Mouse (Mus musculus) kidney, embryonic 14.5 days (tissue): ENCODE results near the gene Rap2a. TPM values are rescaled to one million over a fixed set of nuclear protein-coding genes. Genes with fewer than 3 reads are reported as not detected.

Experiments
- ATAC-seq: fragments of 200-750 bp; cut with Nextera tagmentation; 2 replicates; pipeline ENCODE4 v1.8.0; 2017; ENCODE audit warnings: moderate number of reproducible peaks, mild to moderate bottlenecking, moderate TSS enrichment, moderate library complexity; ENCODE audit not compliant: low FRiP score, low TSS enrichment
- H3K27ac ChIP-seq: fragments of 300-500 bp; sonication (generic); 2 replicates; pipeline ENCODE4 v1.5.1; 2014; ENCODE audit warnings: low read depth, mild to moderate bottlenecking, low read length, moderate library complexity, mixed read lengths
- H3K27me3 ChIP-seq: fragments of 300-500 bp; sonication (generic); 2 replicates; pipeline ENCODE4 v1.6.1; 2014; ENCODE audit warnings: mild to moderate bottlenecking, low read length; ENCODE audit not compliant: control insufficient read depth, insufficient read depth
- H3K36me3 ChIP-seq: fragments of 300-500 bp; sonication (generic); 2 replicates; pipeline ENCODE4 v1.6.1; 2014; ENCODE audit warnings: low read length, mixed read lengths; ENCODE audit not compliant: control insufficient read depth, insufficient read depth
- H3K4me1 ChIP-seq: fragments of 300-500 bp; sonication (generic); 2 replicates; pipeline ENCODE4 v1.6.1; 2014; ENCODE audit warnings: low read length, mixed read lengths; ENCODE audit not compliant: control insufficient read depth, insufficient read depth
- H3K4me2 ChIP-seq: fragments of 300-500 bp; sonication (generic); replicated peaks from 2 replicates; pipeline ENCODE4 v1.6.1; 2014; ENCODE audit warnings: low read depth, mild to moderate bottlenecking, low read length
- H3K4me3 ChIP-seq: fragments of 300-500 bp; sonication (generic); 2 replicates; pipeline ENCODE4 v1.5.1; 2014; ENCODE audit warnings: mild to moderate bottlenecking, low read length
- H3K9ac ChIP-seq: fragments of 300-500 bp; sonication (generic); 2 replicates; pipeline ENCODE4 v1.6.1; 2014; ENCODE audit warnings: low read depth, mild to moderate bottlenecking, low read length, moderate library complexity
- H3K9me3 ChIP-seq: fragments of 300-500 bp; sonication (generic); 2 replicates; pipeline ENCODE4 v1.6.1; 2016; ENCODE audit warnings: low read length; ENCODE audit not compliant: control insufficient read depth
- WGBS: fragments of 180-500 bp; shearing (Covaris S2); extraction: QIAGEN DNeasy Blood & Tissue Kit; methylation state at CpG from one replicate; pipeline ENCODE4 v1.1.7; 2014; 5-methylcytosine and 5-hydroxymethylcytosine counted together
- polyA plus RNA-seq: library from polyadenylated mRNA; unstranded; fragments of >200 nt; fragmentation: Nextera tagmentation; extraction: Ambion mirVana; gene quantifications from 2 replicates; pipeline ENCODE4 v1.2.1, GENCODE M21; 2014

The Rap2a gene
- polyA plus RNA-seq, 1 experiment from 2014 or later = 15.8 TPM

DNA sequence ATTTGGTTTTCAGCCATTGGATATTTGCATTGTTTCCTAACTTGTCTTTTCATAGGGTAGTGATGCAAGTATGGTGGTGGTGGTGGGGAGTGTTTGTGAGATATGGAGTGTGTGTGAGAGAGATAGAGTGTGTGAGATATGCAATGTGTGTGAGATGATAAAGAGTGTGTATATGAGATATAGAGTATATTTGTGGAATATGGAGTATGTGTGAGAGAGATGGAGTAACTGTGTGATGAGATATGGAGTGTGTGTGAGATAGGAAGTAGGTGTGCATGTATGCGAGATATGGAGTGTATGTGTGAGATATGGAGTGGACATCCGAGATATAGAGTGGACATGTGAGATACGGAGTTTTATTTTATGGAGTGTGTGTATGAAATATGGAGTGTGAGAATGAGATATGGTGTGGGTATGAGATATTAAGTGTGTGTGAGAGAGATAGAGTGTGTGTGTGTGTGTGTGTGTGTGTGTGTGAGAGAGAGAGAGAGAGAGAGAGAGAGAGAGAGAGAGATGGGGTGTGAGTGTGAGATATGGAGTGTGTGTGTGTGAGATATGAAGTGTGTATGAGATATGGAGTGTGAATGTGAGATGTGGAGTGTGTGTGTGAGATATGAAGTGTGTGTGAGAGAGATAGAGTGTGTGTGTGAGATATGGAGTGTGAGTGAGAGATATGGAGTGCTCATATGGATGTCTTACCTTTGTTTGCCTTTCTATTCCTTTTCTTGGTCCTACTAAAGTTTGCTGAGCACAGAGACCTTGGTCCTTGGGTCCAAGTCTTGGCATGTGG is 14.1 kb upstream of the Rap2a start:
- no peak for ATAC-seq
- Histone ChIP-seq H3K27me3 (no peaks in the 10 kb centered on the region), H3K4me3 (no peak overlapping the region), H3K36me3 (no peaks in the 10 kb centered on the region), H3K4me2 (no peak overlapping the region), H3K27ac (no peak overlapping the region), H3K4me1 (no peaks in the 10 kb centered on the region), H3K9ac (no peak overlapping the region), H3K9me3 (no peaks in the 10 kb centered on the region)
- 90% methylated on average over 3 of the region's 3 CpGs for WGBS

DNA sequence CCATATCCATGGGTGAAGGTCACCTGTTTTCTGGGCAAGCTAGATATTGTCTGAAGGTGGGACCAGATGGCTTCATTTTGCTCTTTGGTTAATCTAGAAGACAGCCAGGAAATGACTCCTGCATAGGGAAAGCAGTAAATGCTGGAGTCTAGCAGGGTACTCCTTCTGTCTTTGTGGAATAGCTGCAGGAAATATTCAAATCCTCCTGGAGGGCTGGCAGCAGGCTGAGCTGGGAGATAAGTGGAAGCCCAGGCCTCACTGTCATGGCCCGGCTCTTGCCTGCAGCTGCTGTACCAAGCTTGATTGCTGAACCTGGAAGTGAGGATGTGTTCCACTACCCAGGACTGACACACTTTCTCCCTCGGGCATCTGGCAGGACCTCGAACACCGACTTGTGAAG is 11.4 kb upstream of the Rap2a start:
- Histone ChIP-seq H3K4me2 (no peak overlapping the region), H3K27me3 (no peaks in the 10 kb centered on the region), H3K36me3 (no peaks in the 10 kb centered on the region), H3K27ac (no peak overlapping the region), H3K4me1 (no peaks in the 10 kb centered on the region), H3K9me3 (no peaks in the 10 kb centered on the region), H3K9ac (no peak overlapping the region), H3K4me3 (no peak overlapping the region)
- 86% methylated on average over 4 of the region's 4 CpGs for WGBS
- ATAC-seq = no peak

DNA sequence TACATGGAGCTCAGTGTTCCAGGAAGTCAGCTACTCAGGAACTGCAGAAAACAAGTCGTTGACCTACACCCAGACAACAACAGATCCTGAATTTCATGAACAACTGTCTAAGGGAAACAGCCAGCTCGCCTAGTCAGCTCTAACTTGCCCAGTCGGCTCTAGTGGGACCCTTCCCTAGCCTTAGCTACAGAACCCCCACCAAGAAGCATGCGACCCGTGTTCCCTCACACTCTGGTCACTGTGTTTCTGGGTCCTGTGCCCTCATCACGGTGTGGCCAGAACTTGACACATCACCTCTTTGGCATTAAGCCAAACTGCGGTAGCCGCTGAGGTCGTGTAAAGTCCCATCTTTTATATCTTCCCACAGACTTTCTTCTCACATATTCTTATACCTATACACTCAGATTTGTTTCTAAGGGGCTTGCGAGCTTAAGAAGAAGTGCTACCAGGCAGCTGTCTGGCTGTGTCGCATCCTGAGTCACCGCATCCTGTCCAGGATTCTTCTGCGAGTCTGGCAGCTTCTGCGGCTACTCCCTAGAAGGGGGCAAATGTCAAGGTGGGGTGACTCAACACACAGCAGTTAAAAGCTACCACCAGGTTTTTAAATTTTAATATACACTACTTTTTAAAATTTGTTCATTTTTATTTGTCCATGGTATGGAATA is 9.0 kb upstream of the Rap2a start:
- Histone ChIP-seq H3K9me3 (no peaks in the 10 kb centered on the region), H3K27me3 (no peaks in the 10 kb centered on the region), H3K9ac (no peak overlapping the region), H3K4me2 (no peak overlapping the region), H3K4me3 (no peak overlapping the region), H3K27ac (no peak overlapping the region), H3K36me3 (no peaks in the 10 kb centered on the region), H3K4me1 (no peaks in the 10 kb centered on the region)
- 79% methylated on average over 14 of the region's 14 CpGs for WGBS
- peak; percentile 35; the same call in 1 of the 2 replicates for ATAC-seq

DNA sequence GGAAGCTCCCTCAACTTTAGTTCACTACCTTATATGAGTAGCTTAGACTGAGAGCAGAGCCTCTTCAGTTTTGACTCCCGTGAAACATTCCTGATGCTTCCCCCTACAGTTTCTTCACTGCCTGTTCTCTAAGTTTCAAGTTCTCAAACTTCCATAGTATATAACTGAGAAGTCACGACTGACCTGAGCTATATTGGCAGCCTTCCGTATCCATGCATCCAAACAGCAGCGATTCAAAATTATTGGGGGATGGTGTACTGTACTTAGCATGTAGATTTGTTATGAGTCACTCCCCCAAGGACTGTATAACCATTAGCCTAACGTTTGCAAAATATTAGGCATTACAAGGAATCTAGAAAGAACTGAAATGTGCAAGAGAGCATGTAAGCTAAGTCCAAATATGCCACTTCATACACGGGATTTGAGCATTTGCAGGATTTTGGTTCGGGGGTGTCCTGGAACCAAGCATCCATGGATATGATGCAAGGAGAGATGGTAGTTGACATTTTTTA is 2.0 kb upstream of the Rap2a start:
- H3K36me3 ChIP-seq = no peaks in the 10 kb centered on the region
- H3K9ac ChIP-seq = no peak overlapping the region
- ATAC-seq = no peak
- H3K4me2 ChIP-seq = peak overlapping the region; percentile 76; the same call in 1 of the 2 replicates
- 0 out of 2 replicates have a peak, but pooled peaks cover 4% of the 10 kb centered on the region for H3K4me1 ChIP-seq
- no peaks in the 10 kb centered on the region for H3K27me3 ChIP-seq
- 72% methylated on average over 7 of the region's 7 CpGs for WGBS
- peak overlapping the region; percentile 67; the same call in 1 of the 2 replicates for H3K4me3 ChIP-seq
- no peak overlapping the region for H3K27ac ChIP-seq
- H3K9me3 ChIP-seq = no peaks in the 10 kb centered on the region

DNA sequence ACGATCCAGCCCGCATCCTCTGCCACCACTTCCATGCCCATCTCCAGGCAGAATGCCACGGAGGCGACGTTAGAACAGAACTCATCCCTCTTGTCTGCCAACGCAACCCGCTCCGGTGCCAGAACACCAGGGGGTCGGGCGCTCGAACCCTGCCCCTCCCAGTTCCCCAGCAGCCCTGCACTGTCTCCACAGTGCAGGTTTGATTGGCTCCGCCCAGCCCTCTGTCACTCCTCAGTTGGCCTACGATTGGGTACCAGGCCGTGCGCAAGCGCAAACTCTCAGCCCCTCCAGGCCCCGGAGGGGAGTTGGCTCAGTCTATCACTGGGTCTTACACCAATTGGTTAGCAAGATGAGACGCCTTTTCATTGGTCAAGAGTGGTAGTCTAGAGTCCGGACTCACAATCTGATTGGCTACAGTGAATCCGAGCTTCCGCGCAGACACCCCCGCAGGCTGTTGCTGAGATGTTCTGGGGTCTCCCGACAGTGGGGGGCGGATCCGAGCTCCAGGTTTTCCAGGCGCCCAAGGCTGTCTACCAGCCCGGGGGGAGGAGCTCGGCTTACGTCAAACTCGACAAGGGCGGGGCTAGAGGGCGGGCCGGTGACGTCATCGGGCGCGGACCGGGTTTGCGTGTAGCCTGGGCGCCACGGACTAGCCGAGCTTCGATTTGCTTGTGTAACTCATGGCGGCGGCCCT is 809 bp upstream of the Rap2a start:
- Histone ChIP-seq H3K27ac (peak overlapping the region; percentile 96), H3K4me2 (peak overlapping the region; percentile 79), H3K36me3 (peaks cover 5% of the 10 kb centered on the region; the same call in 1 of the 2 replicates), H3K4me3 (peak overlapping the region; percentile 67), H3K9me3 (0 out of 2 replicates have a peak, but pooled peaks cover 2% of the 10 kb centered on the region), H3K4me1 (0 out of 2 replicates have a peak, but pooled peaks cover 4% of the 10 kb centered on the region), H3K9ac (peak overlapping the region; percentile 81), H3K27me3 (no peaks in the 10 kb centered on the region)
- WGBS = under 1% methylated on average over 46 of the region's 46 CpGs
- peak; percentile 97 for ATAC-seq

DNA sequence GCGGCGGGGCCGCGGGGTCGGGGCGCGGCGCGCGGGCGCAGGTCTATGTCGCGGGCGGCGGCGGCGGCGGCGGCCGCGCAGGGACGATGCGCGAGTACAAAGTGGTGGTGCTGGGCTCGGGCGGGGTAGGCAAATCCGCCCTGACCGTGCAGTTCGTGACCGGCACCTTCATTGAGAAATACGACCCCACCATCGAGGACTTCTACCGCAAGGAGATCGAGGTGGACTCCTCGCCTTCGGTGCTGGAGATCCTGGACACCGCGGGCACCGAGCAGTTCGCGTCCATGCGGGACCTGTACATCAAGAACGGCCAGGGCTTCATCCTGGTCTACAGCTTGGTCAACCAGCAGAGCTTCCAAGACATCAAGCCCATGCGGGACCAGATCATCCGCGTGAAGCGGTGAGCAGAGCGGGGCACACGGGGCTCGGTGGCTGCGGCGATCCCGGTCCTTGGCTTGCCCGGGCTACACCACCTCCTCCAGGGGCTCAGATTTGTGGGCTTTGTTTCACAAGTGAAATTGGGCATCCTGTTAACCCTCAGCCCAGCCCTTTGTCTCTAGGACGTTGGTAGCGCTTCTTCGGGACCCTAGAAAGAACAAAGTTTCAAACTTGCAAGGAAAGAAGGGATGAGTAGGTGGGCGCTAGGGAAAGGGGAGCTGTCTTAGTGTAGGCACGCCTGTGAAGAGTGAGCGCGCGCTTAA is 547 bp downstream of the Rap2a start:
- Histone ChIP-seq H3K4me2 (peak overlapping the region; percentile 79), H3K4me1 (0 out of 2 replicates have a peak, but pooled peaks cover 4% of the 10 kb centered on the region), H3K27ac (peak overlapping the region; percentile 96), H3K9me3 (0 out of 2 replicates have a peak, but pooled peaks cover 2% of the 10 kb centered on the region), H3K4me3 (peak overlapping the region; percentile 67), H3K36me3 (peaks cover 6% of the 10 kb centered on the region; the same call in 1 of the 2 replicates), H3K27me3 (no peaks in the 10 kb centered on the region), H3K9ac (peak overlapping the region; percentile 81)
- under 1% methylated on average over 62 of the region's 62 CpGs for WGBS
- ATAC-seq = no peak

DNA sequence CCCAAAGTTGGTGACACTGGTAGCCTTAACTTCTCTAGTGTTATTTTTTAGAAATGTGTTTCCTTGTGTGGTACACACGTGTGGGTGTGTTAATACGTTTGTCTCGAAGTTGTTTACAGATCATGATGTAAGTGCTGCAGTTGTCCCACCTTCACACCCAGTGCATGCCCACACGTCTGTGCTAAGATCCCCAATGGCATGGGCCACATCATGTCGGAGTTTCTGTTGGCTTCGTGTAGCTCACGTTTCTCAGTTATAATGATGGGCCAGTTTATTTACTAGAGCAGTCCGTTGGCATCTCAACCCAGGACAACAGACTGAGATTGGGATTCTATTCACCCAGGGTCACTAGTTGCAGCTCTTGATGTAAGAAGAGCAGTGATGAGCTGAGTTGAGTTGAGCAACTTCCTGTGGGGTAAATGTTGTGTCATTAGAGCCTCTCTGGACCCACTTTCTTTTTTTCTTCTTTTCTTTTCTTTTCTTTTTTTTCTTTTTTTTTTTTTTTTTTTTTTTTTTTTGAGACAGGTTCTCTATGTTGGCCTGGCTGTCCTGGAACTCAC is 2.2 kb downstream of the Rap2a start:
- no peak for ATAC-seq
- peaks cover 6% of the 10 kb centered on the region; the same call in 1 of the 2 replicates for H3K36me3 ChIP-seq
- 0 out of 2 replicates have a peak, but pooled peaks cover 4% of the 10 kb centered on the region for H3K4me1 ChIP-seq
- H3K9ac ChIP-seq = no peak overlapping the region
- H3K4me2 ChIP-seq = peak overlapping the region; percentile 79; the same call in 1 of the 2 replicates
- H3K27ac ChIP-seq = no peak overlapping the region
- peak overlapping the region; percentile 67; the same call in 1 of the 2 replicates for H3K4me3 ChIP-seq
- 0 out of 2 replicates have a peak, but pooled peaks cover 2% of the 10 kb centered on the region for H3K9me3 ChIP-seq
- WGBS = 71% methylated on average over 8 of the region's 8 CpGs
- H3K27me3 ChIP-seq = no peaks in the 10 kb centered on the region

DNA sequence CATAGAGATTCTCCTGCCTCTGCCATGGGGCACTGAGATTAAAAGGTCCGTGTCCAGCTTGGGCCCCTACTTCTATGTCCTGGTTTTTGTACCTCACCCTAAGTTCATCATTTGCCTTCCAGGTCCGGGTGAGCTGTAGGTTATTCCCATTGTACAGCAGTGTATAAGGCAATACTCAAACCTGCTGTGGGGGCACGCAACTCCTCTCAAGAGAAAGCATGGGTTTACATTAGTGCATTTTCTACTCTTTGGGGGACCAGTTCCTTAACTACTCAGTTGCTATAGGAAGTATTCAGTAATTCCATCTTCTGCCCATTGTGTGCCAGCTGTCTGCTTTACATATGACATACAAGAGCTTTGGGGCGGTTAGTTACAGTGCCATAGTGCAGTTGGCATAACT is 2.7 kb downstream of the Rap2a start:
- no peak overlapping the region for H3K4me2 ChIP-seq
- 98% methylated on average over 4 of the region's 4 CpGs for WGBS

More for the DNA sequence above, 2.7 kb downstream of the Rap2a start:
- Histone ChIP-seq H3K9ac (no peak overlapping the region), H3K4me1 (0 out of 2 replicates have a peak, but pooled peaks cover 4% of the 10 kb centered on the region), H3K27me3 (no peaks in the 10 kb centered on the region), H3K9me3 (0 out of 2 replicates have a peak, but pooled peaks cover 2% of the 10 kb centered on the region), H3K4me3 (no peak overlapping the region), H3K27ac (no peak overlapping the region), H3K36me3 (peaks cover 6% of the 10 kb centered on the region; the same call in 1 of the 2 replicates)
- no peak for ATAC-seq
